Mouse (Mus musculus) adrenal gland, adult 18-20 months (tissue): ENCODE data around the gene Comt. TPM values are rescaled to one million over a fixed set of nuclear protein-coding genes. Genes with fewer than 3 reads are reported as not detected.

Source experiments
- DNase-seq, 2 experiments: peaks; one replicate each; pipeline ENCODE4 v3.0.0; 2021 to 2022; ENCODE audit warnings: low spot score in 2 of 2
- microRNA-seq, 2 experiments: library from miRNA; unstranded; fragments of <30 nt; microRNA quantifications; one replicate each; pipeline ENCODE4 v1.2.0; 2021; ENCODE audit warnings: borderline number of aligned reads in 2 of 2
- total RNA-seq, 2 experiments: library from RNA; stranded (reverse); gene quantifications; 1 replicate in 1 of 2; 2 replicates in 1 of 2; pipeline ENCODE4 v1.2.3; 2021

Comt gene
- total RNA-seq, 2 experiments from 2014 or later = 191 to 384 TPM

- no peak for DNase-seq
Measured at GRCm38 (mm10) chr16:18376297-18376954, 50.2 kb downstream of the Comt start.

DNA sequence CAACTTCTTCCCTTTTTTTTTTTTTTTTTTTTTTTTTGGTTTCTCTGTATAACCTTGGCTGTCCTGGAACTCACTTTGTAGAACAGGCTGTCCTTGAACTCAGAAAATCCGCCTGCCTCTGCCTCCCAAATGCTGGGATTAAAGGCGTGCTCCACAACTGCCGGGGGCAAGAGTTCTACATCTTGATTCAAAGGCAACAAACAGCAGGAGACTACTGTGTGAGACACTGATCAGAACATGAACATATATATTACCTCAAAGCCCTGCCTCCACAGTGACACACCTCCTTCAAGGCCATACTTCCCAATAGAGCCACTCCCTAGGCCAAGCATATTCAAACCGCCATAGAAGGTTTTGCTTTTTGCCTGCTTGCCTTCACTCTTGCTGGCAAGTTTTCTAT lies 53.0 kb downstream of the Comt start:
- no peak for DNase-seq

GRCm38 (mm10) chr16:18370197-18370596 lies 56.5 kb downstream of the Comt start:
- DNase-seq = no peak

GRCm38 (mm10) chr16:18366849-18367248 lies 59.8 kb downstream of the Comt start:
- DNase-seq = no peak

DNA sequence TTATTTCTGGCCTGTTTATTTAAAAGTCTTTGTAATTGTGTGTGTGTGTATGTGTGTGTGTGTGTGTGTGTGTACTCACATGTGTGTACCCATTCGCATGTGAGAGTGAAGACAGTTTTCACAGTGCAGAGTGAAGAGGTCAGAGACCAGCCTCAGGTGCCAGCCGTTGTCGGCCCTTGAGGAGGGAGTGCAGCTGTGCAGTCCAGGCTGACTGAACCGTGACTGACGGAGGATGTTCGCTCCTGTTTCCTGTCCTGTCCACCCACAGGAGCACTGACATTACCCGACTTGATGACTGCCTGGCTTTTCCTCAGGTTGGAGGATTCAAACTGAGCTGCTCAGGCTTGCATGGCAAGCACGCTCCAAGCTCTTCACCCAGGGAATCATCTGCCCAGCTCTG lies 63.7 kb downstream of the Comt start:
- DNase-seq = no peak

DNA sequence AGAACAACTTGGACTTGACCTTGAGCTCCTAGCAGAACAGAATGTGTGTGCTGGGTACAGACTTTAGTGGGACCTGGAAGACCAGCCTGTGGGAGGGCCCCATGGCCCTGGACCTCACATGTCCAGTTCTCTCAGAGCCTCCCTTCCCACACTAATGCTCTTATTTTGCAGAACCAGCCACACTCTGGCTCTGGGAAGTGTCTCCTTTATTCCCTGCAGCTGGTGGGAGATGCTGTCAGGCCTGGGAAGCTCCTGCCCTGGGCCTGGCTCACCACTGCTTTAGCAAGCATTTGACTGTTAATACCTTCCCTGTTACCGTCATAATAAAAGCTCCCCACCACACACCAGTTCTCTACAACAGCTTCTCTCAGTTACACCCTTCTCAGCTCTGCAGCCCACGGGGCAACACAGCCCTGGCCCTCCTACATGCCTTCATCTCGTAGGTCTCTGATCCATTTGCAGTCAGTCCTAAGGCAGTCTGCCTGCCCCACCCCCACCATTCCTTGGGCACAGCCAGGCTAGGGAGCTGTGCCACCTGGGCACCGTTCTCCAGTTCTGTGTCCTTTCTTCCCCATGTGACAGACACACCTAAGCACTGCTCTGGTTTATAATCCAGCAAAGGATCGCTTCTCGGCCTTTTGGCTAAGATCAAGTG lies 66.4 kb downstream of the Comt start:
- DNase-seq = no peak

- no peak for DNase-seq
Measured at GRCm38 (mm10) chr16:18357977-18358376, 68.7 kb downstream of the Comt start.

- DNase-seq = no peak
Measured at GRCm38 (mm10) chr16:18356961-18357360, 69.7 kb downstream of the Comt start.

Small RNA genes within 50 kb of the gene (microRNA-seq; reads per million reads assigned to microRNA genes)
- gene Gm26219 = 0 reads per million in 2 experiments

Other genes starting within 250 kb of the Comt start
- gene Ccdc188, start 209.0 kb downstream of the Comt start, total RNA-seq = not detected
- 10 to 100 TPM; 20.6 to 21.2 TPM for gene Zdhhc8, start 191.7 kb downstream of the Comt start, total RNA-seq
- 10 to 100 TPM; 41.8 to 44.1 TPM for gene Trmt2a, start 178.2 kb downstream of the Comt start, total RNA-seq
- gene Ranbp1, start 178.1 kb downstream of the Comt start, total RNA-seq = 100 to 1,000 TPM; 114 to 143 TPM
- gene Gm49776, start 168.5 kb downstream of the Comt start, total RNA-seq = not detected
- gene Dgcr8, start 137.6 kb downstream of the Comt start, total RNA-seq = 10 to 100 TPM; 19.4 to 27.3 TPM
- 10 to 100 TPM; 24.2 to 31.3 TPM for gene Tango2, start 78.7 kb downstream of the Comt start, total RNA-seq
- 10 to 100 TPM; 26.6 to 27.5 TPM for gene Arvcf, start 78.7 kb downstream of the Comt start, total RNA-seq
- gene Txnrd2, start 468 bp downstream of the Comt start, total RNA-seq = 10 to 100 TPM; 75.6 to 98.9 TPM
- gene Gnb1l, start 71.9 kb upstream of the Comt start, total RNA-seq = 1 to 10 TPM; 4.0 to 5.4 TPM
- 1 to 10 TPM; 5.1 to 6.7 TPM for gene Rtl10, start 72.0 kb upstream of the Comt start, total RNA-seq
- under 1 TPM in 1 of 2 experiments, not detected in 1; 0.22 TPM for gene Tbx1, start 163.8 kb upstream of the Comt start, total RNA-seq
- gene Gp1bb, start 195.6 kb upstream of the Comt start, total RNA-seq = not detected
- gene Gm49601, start 199.6 kb upstream of the Comt start, total RNA-seq = 1 to 10 TPM; 1.4 to 5.1 TPM
- 10 to 100 TPM in 1 of 2 experiments, 1 to 10 TPM in 1; 7.9 to 10.7 TPM for gene Sept5, start 203.1 kb upstream of the Comt start, total RNA-seq